Mouse (Mus musculus): ENCODE results near the gene Pcna. TPM values are rescaled to one million over a fixed set of nuclear protein-coding genes. Genes with fewer than 3 reads are reported as not detected.

Gene Pcna
- total RNA-seq (2014; rRNA removed) (141 and 151 TPM in 2 replicates), polyA plus RNA-seq (2015; fragmentation: Nextera tagmentation; extraction: Ambion mirVana) (124 and 136 TPM in 2 replicates)

GRCm38 (mm10) chr2:132252542-132253528 lies at the start of gene Pcna:
TSS of gene Pcna (minus strand) at chr2:132253314.
- H3K4me3 ChIP-seq (ENCODE audit: low read depth, low read length) = peak within 1 kb of the TSS; percentile 41
- H3K4me1 ChIP-seq (ENCODE audit: insufficient read depth) = peaks cover 5% of the 10 kb centered on the region
- peak within 1 kb of the TSS; percentile 53 for H3K9ac ChIP-seq
- peak within 1 kb of the TSS; percentile 70 for H3K27ac ChIP-seq (ENCODE audit: low read depth, low read length)
- ATAC-seq (peak; percentile 99), DNase-seq (peak; percentile 98)
- H3K9me3 ChIP-seq (ENCODE audit: low read length) = no peaks in the 10 kb centered on the region
- WGBS = under 1% methylated on average over 78 of the region's 79 CpGs
- H3K36me3 ChIP-seq (ENCODE audit: insufficient read depth) = 0 out of 2 replicates have a peak, but pooled peaks cover 6% of the 10 kb centered on the region
- H3K4me2 ChIP-seq (ENCODE audit: low read depth) = peak within 1 kb of the TSS; percentile 55
- H3K27me3 ChIP-seq (ENCODE audit: insufficient read depth, low read length) = no peaks in the 10 kb centered on the region
- no peak for TF ChIP-seq CTCF (IDR thresholded peaks at IDR 0.05; ENCODE audit: low read depth)

GRCm38 (mm10) chr2:132301436-132301835 lies 48.3 kb upstream of the Pcna start:
- no peaks in the 10 kb centered on the region for H3K27me3 ChIP-seq (ENCODE audit: insufficient read depth, low read length)
- H3K9me3 ChIP-seq (ENCODE audit: low read length) = no peaks in the 10 kb centered on the region
- H3K4me2 ChIP-seq (ENCODE audit: low read depth) = no peak overlapping the region
- no peak overlapping the region for H3K27ac ChIP-seq (ENCODE audit: low read depth, low read length)
- ATAC-seq = no peak
- DNase-seq = no peak
- H3K9ac ChIP-seq = no peak overlapping the region
- WGBS = 93% methylated on average over 4 of the region's 4 CpGs
- H3K4me1 ChIP-seq (ENCODE audit: insufficient read depth) = no peaks in the 10 kb centered on the region
- peaks cover 85% of the 10 kb centered on the region for H3K36me3 ChIP-seq (ENCODE audit: insufficient read depth)
- TF ChIP-seq CTCF (IDR thresholded peaks at IDR 0.05; ENCODE audit: low read depth) = no peak
- H3K4me3 ChIP-seq (ENCODE audit: low read depth, low read length) = no peak overlapping the region

GRCm38 (mm10) chr2:132298250-132298649 lies 45.1 kb upstream of the Pcna start:
- Histone ChIP-seq H3K4me2 (ENCODE audit: low read depth) (no peak overlapping the region), H3K27me3 (ENCODE audit: insufficient read depth, low read length) (no peaks in the 10 kb centered on the region), H3K9me3 (ENCODE audit: low read length) (no peaks in the 10 kb centered on the region), H3K4me3 (ENCODE audit: low read depth, low read length) (no peak overlapping the region), H3K9ac (no peak overlapping the region), H3K27ac (ENCODE audit: low read depth, low read length) (no peak overlapping the region), H3K4me1 (ENCODE audit: insufficient read depth) (no peaks in the 10 kb centered on the region), H3K36me3 (ENCODE audit: insufficient read depth) (peaks cover 84% of the 10 kb centered on the region)
- TF ChIP-seq CTCF (IDR thresholded peaks at IDR 0.05; ENCODE audit: low read depth) = no peak
- ATAC-seq = no peak
- DNase-seq = no peak
- 97% methylated on average over 4 of the region's 4 CpGs for WGBS

- TF ChIP-seq CTCF (IDR thresholded peaks at IDR 0.05; ENCODE audit: low read depth) = no peak
- Histone ChIP-seq H3K9me3 (ENCODE audit: low read length) (no peaks in the 10 kb centered on the region), H3K4me1 (ENCODE audit: insufficient read depth) (peaks cover 10% of the 10 kb centered on the region), H3K36me3 (ENCODE audit: insufficient read depth) (peaks cover 52% of the 10 kb centered on the region), H3K4me2 (ENCODE audit: low read depth) (no peak overlapping the region), H3K27ac (ENCODE audit: low read depth, low read length) (no peak overlapping the region), H3K9ac (no peak overlapping the region), H3K27me3 (ENCODE audit: insufficient read depth, low read length) (no peaks in the 10 kb centered on the region), H3K4me3 (ENCODE audit: low read depth, low read length) (no peak overlapping the region)
- DNase-seq (no peak), ATAC-seq (no peak)
- 92% methylated on average over 10 of the region's 10 CpGs for WGBS
These were observed 40.8 kb upstream of the Pcna start for GRCm38 (mm10) chr2:132293694-132294450.

GRCm38 (mm10) chr2:132292083-132292482 lies 39.0 kb upstream of the Pcna start:
- Histone ChIP-seq H3K4me1 (ENCODE audit: insufficient read depth) (peaks cover 10% of the 10 kb centered on the region), H3K9me3 (ENCODE audit: low read length) (no peaks in the 10 kb centered on the region), H3K27ac (ENCODE audit: low read depth, low read length) (peak overlapping the region; percentile 81), H3K36me3 (ENCODE audit: insufficient read depth) (peaks cover 36% of the 10 kb centered on the region), H3K4me2 (ENCODE audit: low read depth) (no peak overlapping the region), H3K4me3 (ENCODE audit: low read depth, low read length) (no peak overlapping the region), H3K9ac (no peak overlapping the region), H3K27me3 (ENCODE audit: insufficient read depth, low read length) (no peaks in the 10 kb centered on the region)
- 18% methylated on average over 4 of the region's 4 CpGs for WGBS
- DNase-seq (peak; percentile 64), ATAC-seq (peak; percentile 89)
- no peak for TF ChIP-seq CTCF (IDR thresholded peaks at IDR 0.05; ENCODE audit: low read depth)

- Histone ChIP-seq H3K27ac (ENCODE audit: low read depth, low read length) (peak overlapping the region; percentile 81), H3K27me3 (ENCODE audit: insufficient read depth, low read length) (no peaks in the 10 kb centered on the region), H3K36me3 (ENCODE audit: insufficient read depth) (peaks cover 28% of the 10 kb centered on the region), H3K4me2 (ENCODE audit: low read depth) (no peak overlapping the region), H3K9ac (no peak overlapping the region), H3K9me3 (ENCODE audit: low read length) (no peaks in the 10 kb centered on the region), H3K4me1 (ENCODE audit: insufficient read depth) (peaks cover 10% of the 10 kb centered on the region), H3K4me3 (ENCODE audit: low read depth, low read length) (no peak overlapping the region)
- no peak for TF ChIP-seq CTCF (IDR thresholded peaks at IDR 0.05; ENCODE audit: low read depth)
- 74% methylated on average over 3 of the region's 3 CpGs for WGBS
- ATAC-seq = no peak
- no peak for DNase-seq
These were observed 38.2 kb upstream of the Pcna start for GRCm38 (mm10) chr2:132291265-132291664.
